Mouse (Mus musculus): ENCODE measurements around the gene Prr14. TPM values are rescaled to one million over a fixed set of nuclear protein-coding genes. Genes with fewer than 3 reads are reported as not detected.

Prr14 gene
- polyA plus RNA-seq, 1 experiment from 2014 or later, result 32.9 TPM

GRCm38 (mm10) chr7:127513016-127513390 lies 53.6 kb downstream of the Prr14 start:
- Histone ChIP-seq H3K9me3 (replicated peaks; ENCODE audit: control insufficient read depth, low read length, poor library complexity, severe bottlenecking) (no peaks in the 10 kb centered on the region), H3K27ac (ENCODE audit: low read length) (peak overlapping the region; percentile 99), H3K4me2 (ENCODE audit: low read length) (peak overlapping the region; percentile 70), H3K36me3 (ENCODE audit: control insufficient read depth, insufficient read depth, low read length) (peaks cover 12% of the 10 kb centered on the region; the same call in 1 of the 2 replicates), H3K4me3 (ENCODE audit: low read depth, low read length) (peak overlapping the region; percentile 85), H3K9ac (ENCODE audit: low read depth, low read length) (peak overlapping the region; percentile 94), H3K27me3 (ENCODE audit: control insufficient read depth, insufficient read depth, low read depth, low read length) (no peaks in the 10 kb centered on the region), H3K4me1 (ENCODE audit: control insufficient read depth, insufficient read depth, low read length) (peaks cover 18% of the 10 kb centered on the region)
- no peak for ATAC-seq
- WGBS, result 39% methylated on average over 8 of the region's 8 CpGs

GRCm38 (mm10) chr7:127513781-127514180 lies 54.4 kb downstream of the Prr14 start:
- H3K36me3 ChIP-seq (ENCODE audit: control insufficient read depth, insufficient read depth, low read length), result peaks cover 12% of the 10 kb centered on the region; the same call in 1 of the 2 replicates
- H3K9me3 ChIP-seq (replicated peaks; ENCODE audit: control insufficient read depth, low read length, poor library complexity, severe bottlenecking), result no peaks in the 10 kb centered on the region
- no peak overlapping the region for H3K9ac ChIP-seq (ENCODE audit: low read depth, low read length)
- 84% methylated on average over 3 of the region's 3 CpGs for WGBS
- ATAC-seq, result no peak
- H3K27me3 ChIP-seq (ENCODE audit: control insufficient read depth, insufficient read depth, low read depth, low read length), result no peaks in the 10 kb centered on the region
- H3K4me3 ChIP-seq (ENCODE audit: low read depth, low read length), result no peak overlapping the region
- peaks cover 18% of the 10 kb centered on the region for H3K4me1 ChIP-seq (ENCODE audit: control insufficient read depth, insufficient read depth, low read length)
- no peak overlapping the region for H3K27ac ChIP-seq (ENCODE audit: low read length)
- H3K4me2 ChIP-seq (ENCODE audit: low read length), result peak overlapping the region; percentile 70

GRCm38 (mm10) chr7:127515846-127516245 lies 56.4 kb downstream of the Prr14 start:
- peaks cover 18% of the 10 kb centered on the region for H3K4me1 ChIP-seq (ENCODE audit: control insufficient read depth, insufficient read depth, low read length)
- no peak overlapping the region for H3K9ac ChIP-seq (ENCODE audit: low read depth, low read length)
- no peaks in the 10 kb centered on the region for H3K27me3 ChIP-seq (ENCODE audit: control insufficient read depth, insufficient read depth, low read depth, low read length)
- peaks cover 21% of the 10 kb centered on the region for H3K36me3 ChIP-seq (ENCODE audit: control insufficient read depth, insufficient read depth, low read length)
- 95% methylated on average over 7 of the region's 7 CpGs for WGBS
- H3K4me2 ChIP-seq (ENCODE audit: low read length), result no peak overlapping the region
- H3K27ac ChIP-seq (ENCODE audit: low read length), result no peak overlapping the region
- H3K9me3 ChIP-seq (replicated peaks; ENCODE audit: control insufficient read depth, low read length, poor library complexity, severe bottlenecking), result no peaks in the 10 kb centered on the region
- no peak for ATAC-seq
- H3K4me3 ChIP-seq (ENCODE audit: low read depth, low read length), result no peak overlapping the region

- Histone ChIP-seq H3K4me2 (ENCODE audit: low read length) (no peak overlapping the region), H3K4me1 (ENCODE audit: control insufficient read depth, insufficient read depth, low read length) (peaks cover 14% of the 10 kb centered on the region), H3K36me3 (ENCODE audit: control insufficient read depth, insufficient read depth, low read length) (peaks cover 26% of the 10 kb centered on the region), H3K27me3 (ENCODE audit: control insufficient read depth, insufficient read depth, low read depth, low read length) (no peaks in the 10 kb centered on the region), H3K9ac (ENCODE audit: low read depth, low read length) (no peak overlapping the region), H3K9me3 (replicated peaks; ENCODE audit: control insufficient read depth, low read length, poor library complexity, severe bottlenecking) (no peaks in the 10 kb centered on the region), H3K4me3 (ENCODE audit: low read depth, low read length) (no peak overlapping the region), H3K27ac (ENCODE audit: low read length) (no peak overlapping the region)
- 96% methylated on average over 6 of the region's 7 CpGs for WGBS
- ATAC-seq, result no peak
Observed at GRCm38 (mm10) chr7:127516344-127516743, 56.9 kb downstream of the Prr14 start.

- H3K4me2 ChIP-seq (ENCODE audit: low read length), result no peak within 1 kb of the TSS
- no peak within 1 kb of the TSS for H3K9ac ChIP-seq (ENCODE audit: low read depth, low read length)
- 94% methylated on average over 3 of the region's 3 CpGs for WGBS
- H3K9me3 ChIP-seq (replicated peaks; ENCODE audit: control insufficient read depth, low read length, poor library complexity, severe bottlenecking), result no peaks in the 10 kb centered on the region
- no peaks in the 10 kb centered on the region for H3K27me3 ChIP-seq (ENCODE audit: control insufficient read depth, insufficient read depth, low read depth, low read length)
- H3K4me1 ChIP-seq (ENCODE audit: control insufficient read depth, insufficient read depth, low read length), result peaks cover 5% of the 10 kb centered on the region
- no peak within 1 kb of the TSS for H3K27ac ChIP-seq (ENCODE audit: low read length)
- no peak for ATAC-seq
- no peak within 1 kb of the TSS for H3K4me3 ChIP-seq (ENCODE audit: low read depth, low read length)
- H3K36me3 ChIP-seq (ENCODE audit: control insufficient read depth, insufficient read depth, low read length), result peaks cover 47% of the 10 kb centered on the region
Observed at GRCm38 (mm10) chr7:127519284-127519683, 59.9 kb downstream of the Prr14 start, which contains the start of gene Gm42715. TSS of gene Gm42715 (plus strand) at chr7:127519584.

Small RNA genes lying within 50 kb of the gene (microRNA-seq; reads per million reads assigned to microRNA genes)
- gene Gm47278, result not detected
- gene Mir7060, result 1.7 reads per million, percentile 2 among the genes with 10 or more reads in this experiment

Other genes with a start within 250 kb of the Prr14 start
- 48.7 and 54.9 TPM in 2 replicates for gene Zfp553, start 226.6 kb upstream of the Prr14 start, polyA plus RNA-seq (2015; fragmentation: Nextera tagmentation; extraction: Ambion mirVana)
- gene Sept1, start 226.5 kb upstream of the Prr14 start, polyA plus RNA-seq (2015; fragmentation: Nextera tagmentation; extraction: Ambion mirVana), result 14.3 and 15.5 TPM in 2 replicates
- gene Zfp771, start 215.3 kb upstream of the Prr14 start, polyA plus RNA-seq (2015; fragmentation: Nextera tagmentation; extraction: Ambion mirVana), result 64.5 and 70.4 TPM in 2 replicates
- gene Dctpp1, start 198.9 kb upstream of the Prr14 start, polyA plus RNA-seq (2015; fragmentation: Nextera tagmentation; extraction: Ambion mirVana), result 112 and 120 TPM in 2 replicates
- gene Sephs2, start 185.6 kb upstream of the Prr14 start, polyA plus RNA-seq (2015; fragmentation: Nextera tagmentation; extraction: Ambion mirVana), result 59.4 and 59.7 TPM in 2 replicates
- gene Itgal, start 163.4 kb upstream of the Prr14 start, polyA plus RNA-seq (2015; fragmentation: Nextera tagmentation; extraction: Ambion mirVana), result 0.25 and 0.31 TPM in 2 replicates
- gene Zfp768, start 114.0 kb upstream of the Prr14 start, polyA plus RNA-seq (2015; fragmentation: Nextera tagmentation; extraction: Ambion mirVana), result 16.3 and 17.7 TPM in 2 replicates
- 10.1 and 10.5 TPM in 2 replicates for gene Zfp747, start 83.6 kb upstream of the Prr14 start, polyA plus RNA-seq (2015; fragmentation: Nextera tagmentation; extraction: Ambion mirVana)
- gene 9130019O22Rik, start 72.4 kb upstream of the Prr14 start, polyA plus RNA-seq (2015; fragmentation: Nextera tagmentation; extraction: Ambion mirVana), result 4.6 and 5.4 TPM in 2 replicates
- gene E430018J23Rik, start 66.0 kb upstream of the Prr14 start, polyA plus RNA-seq (2015; fragmentation: Nextera tagmentation; extraction: Ambion mirVana), result 4.9 and 6.3 TPM in 2 replicates
- gene Zfp764, start 52.8 kb upstream of the Prr14 start, polyA plus RNA-seq (2015; fragmentation: Nextera tagmentation; extraction: Ambion mirVana), result 4.9 and 5.3 TPM in 2 replicates
- 27.7 and 28.1 TPM in 2 replicates for gene Zfp688, start 37.5 kb upstream of the Prr14 start, polyA plus RNA-seq (2015; fragmentation: Nextera tagmentation; extraction: Ambion mirVana)
- 16.5 and 17.6 TPM in 2 replicates for gene Zfp689, start 10.5 kb upstream of the Prr14 start, polyA plus RNA-seq (2015; fragmentation: Nextera tagmentation; extraction: Ambion mirVana)
- 9.1 and 12.5 TPM in 2 replicates for gene Fbrs, start 19.6 kb downstream of the Prr14 start, polyA plus RNA-seq (2015; fragmentation: Nextera tagmentation; extraction: Ambion mirVana)
- 38.4 and 49.5 TPM in 2 replicates for gene Srcap, start 52.4 kb downstream of the Prr14 start, polyA plus RNA-seq (2015; fragmentation: Nextera tagmentation; extraction: Ambion mirVana)
- gene Gm42715, start 60.0 kb downstream of the Prr14 start, polyA plus RNA-seq (2015; fragmentation: Nextera tagmentation; extraction: Ambion mirVana), result 14.1 and 15.7 TPM in 2 replicates
- 8.5 and 9.4 TPM in 2 replicates for gene Tmem265, start 101.8 kb downstream of the Prr14 start, polyA plus RNA-seq (2015; fragmentation: Nextera tagmentation; extraction: Ambion mirVana)
- gene Phkg2, start 113.7 kb downstream of the Prr14 start, polyA plus RNA-seq (2015; fragmentation: Nextera tagmentation; extraction: Ambion mirVana), result 59.4 and 62.5 TPM in 2 replicates
- 10.2 and 11.9 TPM in 2 replicates for gene Ccdc189, start 129.0 kb downstream of the Prr14 start, polyA plus RNA-seq (2015; fragmentation: Nextera tagmentation; extraction: Ambion mirVana)
- 50.3 and 56.7 TPM in 2 replicates for gene Rnf40, start 129.2 kb downstream of the Prr14 start, polyA plus RNA-seq (2015; fragmentation: Nextera tagmentation; extraction: Ambion mirVana)
- 18.3 and 22.4 TPM in 2 replicates for gene Zfp629, start 156.2 kb downstream of the Prr14 start, polyA plus RNA-seq (2015; fragmentation: Nextera tagmentation; extraction: Ambion mirVana)
- gene Bcl7c, start 249.3 kb downstream of the Prr14 start, polyA plus RNA-seq (2015; fragmentation: Nextera tagmentation; extraction: Ambion mirVana), result 41.7 and 43.2 TPM in 2 replicates

Measured in midbrain, embryonic 16.5 days (tissue).